Mouse (Mus musculus): ENCODE measurements at regions not wholly inside any gene's neighbourhood (a gene's known extent, or its start where the extent isn't known, plus 50 kb on each side); places are given as distances from the start of the nearest gene placed in this dataset.

GRCm38 (mm10) chr1:181291966-181292365, 60.5 kb upstream of the Cnih3 start:
- no peaks in the 10 kb centered on the region for H3K9me3 ChIP-seq (ENCODE audit: control insufficient read depth, low read length)
- H3K4me1 ChIP-seq (ENCODE audit: control insufficient read depth, insufficient read depth, low read length): no peaks in the 10 kb centered on the region
- H3K9ac ChIP-seq (ENCODE audit: low read length): no peak overlapping the region
- 82% methylated on average over 5 of the region's 5 CpGs for WGBS
- H3K27me3 ChIP-seq (ENCODE audit: control insufficient read depth, insufficient read depth, low read length): no peaks in the 10 kb centered on the region
- ATAC-seq (ENCODE audit: insufficient number of reproducible peaks, low FRiP score, low TSS enrichment, low read depth): no peak
- H3K27ac ChIP-seq (replicated peaks; ENCODE audit: low read depth, low read length): no peak overlapping the region
- no peak overlapping the region for H3K4me2 ChIP-seq (ENCODE audit: low read depth, severe bottlenecking)
- DNase-seq (ENCODE audit: low spot score): no peak
- no peak overlapping the region for H3K4me3 ChIP-seq (ENCODE audit: low read depth, low read length)
- H3K36me3 ChIP-seq (ENCODE audit: control insufficient read depth, insufficient read depth, low read length): no peaks in the 10 kb centered on the region

DNA sequence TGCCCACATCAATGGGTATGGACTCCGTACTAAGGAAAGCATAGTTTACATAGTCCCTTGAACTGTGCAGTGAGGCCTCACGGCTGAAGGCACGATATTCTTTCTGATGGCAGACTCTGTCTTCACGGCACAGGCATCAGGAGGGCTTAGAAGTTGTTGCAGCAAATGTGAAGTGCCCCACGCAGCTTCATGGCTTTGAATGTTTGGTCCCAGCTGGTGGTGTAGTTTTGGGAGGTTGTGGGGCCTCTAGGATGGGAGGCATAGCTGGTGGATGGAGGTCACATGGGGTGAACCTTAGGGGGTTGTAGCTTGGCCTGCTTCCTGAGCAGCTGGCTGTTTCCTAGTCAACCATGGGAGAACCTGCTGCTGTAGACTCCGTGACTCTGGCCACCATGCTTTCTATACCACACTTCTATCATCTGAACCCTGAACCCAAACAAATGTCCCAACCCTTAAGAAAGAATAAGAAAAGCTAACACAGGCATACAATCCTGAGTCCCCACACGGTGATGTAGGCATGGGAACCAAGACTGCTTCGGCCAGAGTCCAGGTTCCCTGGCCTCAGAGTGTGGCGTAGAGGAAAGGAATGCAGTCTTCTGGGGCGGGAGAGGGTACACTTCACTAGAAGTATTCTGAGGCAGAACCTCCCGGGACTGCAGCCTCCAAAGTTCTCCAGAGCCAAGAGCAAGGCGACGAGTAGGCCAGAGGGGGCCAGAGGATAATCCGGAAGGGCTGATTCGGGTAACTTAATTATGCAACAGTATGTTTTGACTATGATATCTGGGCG, 59.2 kb upstream of the Cnih3 start:
- DNase-seq (ENCODE audit: low spot score): no peak
- Histone ChIP-seq H3K9me3 (ENCODE audit: control insufficient read depth, low read length) (no peaks in the 10 kb centered on the region), H3K4me1 (ENCODE audit: control insufficient read depth, insufficient read depth, low read length) (no peaks in the 10 kb centered on the region), H3K27ac (replicated peaks; ENCODE audit: low read depth, low read length) (no peak overlapping the region), H3K27me3 (ENCODE audit: control insufficient read depth, insufficient read depth, low read length) (no peaks in the 10 kb centered on the region), H3K9ac (ENCODE audit: low read length) (no peak overlapping the region), H3K4me3 (ENCODE audit: low read depth, low read length) (no peak overlapping the region), H3K36me3 (ENCODE audit: control insufficient read depth, insufficient read depth, low read length) (no peaks in the 10 kb centered on the region), H3K4me2 (ENCODE audit: low read depth, severe bottlenecking) (no peak overlapping the region)
- no peak for ATAC-seq (ENCODE audit: insufficient number of reproducible peaks, low FRiP score, low TSS enrichment, low read depth)
- 88% methylated on average over 16 of the region's 16 CpGs for WGBS

- no peak overlapping the region for H3K27ac ChIP-seq (replicated peaks; ENCODE audit: low read depth, low read length)
- H3K9ac ChIP-seq (ENCODE audit: low read length): no peak overlapping the region
- H3K4me1 ChIP-seq (ENCODE audit: control insufficient read depth, insufficient read depth, low read length): no peaks in the 10 kb centered on the region
- no peak overlapping the region for H3K4me2 ChIP-seq (ENCODE audit: low read depth, severe bottlenecking)
- DNase-seq (ENCODE audit: low spot score): no peak
- WGBS: 78% methylated on average over 4 of the region's 4 CpGs
- H3K9me3 ChIP-seq (ENCODE audit: control insufficient read depth, low read length): no peaks in the 10 kb centered on the region
- H3K4me3 ChIP-seq (ENCODE audit: low read depth, low read length): no peak overlapping the region
- no peaks in the 10 kb centered on the region for H3K36me3 ChIP-seq (ENCODE audit: control insufficient read depth, insufficient read depth, low read length)
- ATAC-seq (ENCODE audit: insufficient number of reproducible peaks, low FRiP score, low TSS enrichment, low read depth): no peak
- no peaks in the 10 kb centered on the region for H3K27me3 ChIP-seq (ENCODE audit: control insufficient read depth, insufficient read depth, low read length)
These were observed 56.8 kb upstream of the Cnih3 start for GRCm38 (mm10) chr1:181295651-181296050.

DNA sequence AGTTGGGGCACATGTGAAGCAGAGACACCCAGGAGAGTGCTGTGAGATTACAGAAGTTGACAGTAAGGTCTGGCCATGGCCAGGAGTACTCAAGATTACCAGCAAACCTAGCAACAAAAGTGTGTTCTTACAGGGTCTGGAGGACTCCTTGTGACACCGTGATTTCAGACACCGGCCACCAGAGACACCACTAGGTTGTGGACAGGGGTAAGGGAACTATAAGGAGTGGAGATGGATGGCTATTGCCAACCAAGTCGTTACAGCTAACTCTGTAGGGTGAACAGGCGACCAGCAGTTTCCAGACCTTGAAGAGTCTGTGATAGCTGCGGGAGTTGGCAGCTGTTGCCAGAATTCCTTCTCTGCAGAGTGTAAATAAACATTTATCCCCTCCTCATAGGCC, 54.4 kb upstream of the Cnih3 start:
- DNase-seq (ENCODE audit: low spot score): no peak

DNA sequence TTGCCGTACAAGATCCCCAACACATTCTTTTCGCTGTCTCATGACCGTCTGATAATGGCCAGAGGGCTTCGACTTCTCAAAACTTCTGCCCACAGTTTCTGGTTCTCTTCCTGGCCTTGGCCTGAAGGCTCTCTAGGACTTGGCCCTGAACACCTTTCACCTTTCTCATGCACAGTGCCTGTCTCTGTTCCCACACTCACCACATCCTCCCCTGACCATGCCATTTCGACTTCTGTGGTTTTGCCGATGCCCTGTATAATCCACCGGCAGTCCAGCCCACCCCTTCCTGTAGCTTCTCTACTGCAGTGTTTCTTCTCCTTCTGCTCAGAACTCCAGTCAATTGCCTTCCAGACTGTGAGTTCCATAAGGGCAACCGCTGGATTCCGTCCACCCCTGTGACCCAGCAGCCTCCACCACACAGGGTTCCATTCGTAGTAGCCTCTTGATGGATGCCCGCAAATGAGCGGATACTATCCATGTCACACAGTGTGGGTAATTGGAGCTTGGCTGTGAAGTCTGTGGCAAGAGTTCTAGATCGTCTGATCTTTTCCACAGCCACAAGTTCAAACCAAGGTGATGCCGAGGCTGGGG, 53.3 kb upstream of the Cnih3 start:
- ATAC-seq (ENCODE audit: insufficient number of reproducible peaks, low FRiP score, low TSS enrichment, low read depth) (no peak), DNase-seq (ENCODE audit: low spot score) (no peak)
- WGBS: 89% methylated on average over 14 of the region's 14 CpGs
- Histone ChIP-seq H3K4me3 (ENCODE audit: low read depth, low read length) (no peak overlapping the region), H3K9me3 (ENCODE audit: control insufficient read depth, low read length) (no peaks in the 10 kb centered on the region), H3K9ac (ENCODE audit: low read length) (no peak overlapping the region), H3K27ac (replicated peaks; ENCODE audit: low read depth, low read length) (no peak overlapping the region), H3K36me3 (ENCODE audit: control insufficient read depth, insufficient read depth, low read length) (no peaks in the 10 kb centered on the region), H3K4me1 (ENCODE audit: control insufficient read depth, insufficient read depth, low read length) (no peaks in the 10 kb centered on the region), H3K27me3 (ENCODE audit: control insufficient read depth, insufficient read depth, low read length) (no peaks in the 10 kb centered on the region), H3K4me2 (ENCODE audit: low read depth, severe bottlenecking) (no peak overlapping the region)

More for the DNA sequence above, 54.4 kb upstream of the Cnih3 start:
- Histone ChIP-seq H3K9me3 (ENCODE audit: control insufficient read depth, low read length) (no peaks in the 10 kb centered on the region), H3K36me3 (ENCODE audit: control insufficient read depth, insufficient read depth, low read length) (no peaks in the 10 kb centered on the region), H3K9ac (ENCODE audit: low read length) (no peak overlapping the region), H3K27me3 (ENCODE audit: control insufficient read depth, insufficient read depth, low read length) (no peaks in the 10 kb centered on the region), H3K4me3 (ENCODE audit: low read depth, low read length) (no peak overlapping the region), H3K4me1 (ENCODE audit: control insufficient read depth, insufficient read depth, low read length) (no peaks in the 10 kb centered on the region), H3K4me2 (ENCODE audit: low read depth, severe bottlenecking) (no peak overlapping the region), H3K27ac (replicated peaks; ENCODE audit: low read depth, low read length) (no peak overlapping the region)
- 69% methylated on average over 5 of the region's 5 CpGs for WGBS
- ATAC-seq (ENCODE audit: insufficient number of reproducible peaks, low FRiP score, low TSS enrichment, low read depth): no peak

DNA sequence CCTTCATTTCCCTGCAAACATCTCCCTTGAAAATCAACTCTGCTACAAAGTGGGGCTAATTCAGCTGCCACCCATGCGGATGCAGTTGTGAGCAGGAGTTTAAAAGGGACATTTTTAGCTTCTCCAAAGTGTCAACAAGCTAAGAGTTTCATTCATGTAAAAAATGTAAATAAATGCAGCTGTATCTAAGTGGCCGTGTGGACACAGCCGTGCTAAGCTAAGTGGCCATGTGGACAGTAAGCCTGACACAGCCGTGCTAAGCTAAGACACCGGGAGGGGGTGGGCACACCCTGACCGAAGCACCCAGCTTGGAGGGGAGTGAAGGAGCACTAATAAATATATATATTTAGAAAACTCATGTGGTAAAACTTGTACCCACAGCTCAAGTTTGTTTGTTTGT, 52.6 kb upstream of the Cnih3 start:
- no peak for DNase-seq (ENCODE audit: low spot score)
- 88% methylated on average over 6 of the region's 6 CpGs for WGBS

GRCm38 (mm10) chr1:181302151-181302550, 50.3 kb upstream of the Cnih3 start:
- ATAC-seq (ENCODE audit: insufficient number of reproducible peaks, low FRiP score, low TSS enrichment, low read depth) (no peak), DNase-seq (ENCODE audit: low spot score) (no peak)
- H3K36me3 ChIP-seq (ENCODE audit: control insufficient read depth, insufficient read depth, low read length): no peaks in the 10 kb centered on the region
- H3K4me2 ChIP-seq (ENCODE audit: low read depth, severe bottlenecking): no peak overlapping the region
- 96% methylated on average over 17 of the region's 17 CpGs for WGBS
- H3K9ac ChIP-seq (ENCODE audit: low read length): no peak overlapping the region
- no peak overlapping the region for H3K4me3 ChIP-seq (ENCODE audit: low read depth, low read length)
- no peaks in the 10 kb centered on the region for H3K4me1 ChIP-seq (ENCODE audit: control insufficient read depth, insufficient read depth, low read length)
- no peak overlapping the region for H3K27ac ChIP-seq (replicated peaks; ENCODE audit: low read depth, low read length)
- no peaks in the 10 kb centered on the region for H3K27me3 ChIP-seq (ENCODE audit: control insufficient read depth, insufficient read depth, low read length)
- H3K9me3 ChIP-seq (ENCODE audit: control insufficient read depth, low read length): no peaks in the 10 kb centered on the region

More for the DNA sequence above, 52.6 kb upstream of the Cnih3 start:
- Histone ChIP-seq H3K9me3 (ENCODE audit: control insufficient read depth, low read length) (no peaks in the 10 kb centered on the region), H3K4me1 (ENCODE audit: control insufficient read depth, insufficient read depth, low read length) (no peaks in the 10 kb centered on the region), H3K9ac (ENCODE audit: low read length) (no peak overlapping the region), H3K4me3 (ENCODE audit: low read depth, low read length) (no peak overlapping the region), H3K27ac (replicated peaks; ENCODE audit: low read depth, low read length) (no peak overlapping the region), H3K27me3 (ENCODE audit: control insufficient read depth, insufficient read depth, low read length) (no peaks in the 10 kb centered on the region), H3K36me3 (ENCODE audit: control insufficient read depth, insufficient read depth, low read length) (no peaks in the 10 kb centered on the region), H3K4me2 (ENCODE audit: low read depth, severe bottlenecking) (no peak overlapping the region)
- ATAC-seq (ENCODE audit: insufficient number of reproducible peaks, low FRiP score, low TSS enrichment, low read depth): no peak
